Mouse (Mus musculus) right cerebral cortex, adult 18-20 months (tissue): ENCODE data around the gene Clec3b.

Experiments
- DNase-seq: peaks from one replicate; pipeline ENCODE4 v3.0.0; 2022; ENCODE audit warnings: mixed read lengths

The Clec3b gene

DNA sequence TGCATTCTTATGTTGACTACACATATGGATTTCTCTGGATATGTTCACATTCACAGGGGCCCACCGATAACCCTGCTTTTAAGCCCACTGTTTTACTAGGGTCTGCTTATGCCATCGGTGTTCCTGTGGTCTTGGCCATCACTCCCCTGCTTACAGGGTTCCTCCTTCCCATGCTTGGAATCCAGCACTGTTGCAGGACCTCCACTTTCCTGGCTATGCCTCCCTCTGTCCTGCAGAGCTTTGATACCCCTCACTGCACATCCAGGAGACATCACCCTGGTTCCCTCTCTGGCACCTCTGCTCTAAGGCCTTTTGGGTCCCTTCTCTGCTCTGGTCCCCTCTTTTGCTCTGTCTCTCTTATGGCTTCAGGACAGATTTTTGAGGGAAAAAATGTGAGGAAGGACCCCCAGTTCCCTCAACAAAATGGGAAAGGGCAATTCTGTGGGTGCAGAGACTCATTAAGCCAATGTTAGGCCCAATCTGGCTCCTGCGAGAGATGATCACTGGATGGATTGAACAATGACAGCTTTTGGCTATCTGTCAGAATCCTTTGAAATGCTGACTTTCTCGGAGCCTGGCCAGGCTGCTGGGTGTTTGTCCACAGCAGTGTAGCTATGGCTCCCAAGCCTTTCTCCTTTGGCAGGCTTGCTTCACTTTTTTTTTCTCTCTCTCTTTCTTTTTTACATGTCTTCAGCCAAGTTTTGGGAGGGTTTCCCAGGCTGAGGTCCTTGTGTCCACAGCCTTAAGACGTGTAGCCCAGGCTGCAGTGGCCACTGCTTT is at the start of gene Clec3b:
Gene Clec3b, plus strand, starts transcription at position 706 of the 780 bp plus-strand sequence.
- DNase-seq: peak; percentile 7

DNA sequence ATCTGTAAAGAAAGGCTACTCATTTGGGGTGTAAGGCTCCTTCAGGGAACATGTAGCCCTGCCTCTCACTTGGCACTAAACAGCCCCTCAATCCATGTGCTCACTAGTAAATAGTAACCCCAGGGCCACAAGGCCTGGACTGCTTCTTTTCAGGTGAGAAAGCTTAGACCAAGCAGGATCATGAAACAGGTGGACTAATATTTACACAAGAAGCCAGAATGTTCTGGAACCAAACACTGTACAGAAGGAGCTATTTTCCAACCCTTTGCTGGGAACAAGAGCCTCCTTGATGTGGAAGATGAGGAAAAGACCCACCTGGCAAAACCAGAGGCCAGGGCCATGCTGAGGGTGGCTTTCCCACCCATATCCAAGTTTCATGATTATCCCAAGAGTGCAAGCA is 47.3 kb upstream of the Clec3b start:
- DNase-seq: no peak

DNA sequence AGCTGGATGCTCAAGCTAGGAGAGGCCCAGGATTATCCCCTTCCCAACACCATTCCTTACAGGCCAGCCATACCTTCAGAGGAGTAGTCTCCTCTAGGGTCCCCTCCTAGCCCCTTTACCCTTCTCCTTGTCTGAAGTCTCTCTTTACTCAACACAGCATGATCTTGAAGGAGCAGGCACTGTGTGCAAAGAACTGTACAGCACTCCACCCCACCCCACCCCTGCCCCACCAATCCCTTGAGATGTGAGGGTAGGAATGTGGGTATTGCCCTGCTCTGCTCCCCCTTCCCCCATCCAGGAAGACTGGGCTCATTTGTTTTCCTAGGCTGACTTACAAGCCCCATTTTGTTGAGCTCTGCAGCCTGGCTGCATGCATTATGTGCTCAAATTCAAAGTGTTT is 46.4 kb upstream of the Clec3b start:
- no peak for DNase-seq

DNA sequence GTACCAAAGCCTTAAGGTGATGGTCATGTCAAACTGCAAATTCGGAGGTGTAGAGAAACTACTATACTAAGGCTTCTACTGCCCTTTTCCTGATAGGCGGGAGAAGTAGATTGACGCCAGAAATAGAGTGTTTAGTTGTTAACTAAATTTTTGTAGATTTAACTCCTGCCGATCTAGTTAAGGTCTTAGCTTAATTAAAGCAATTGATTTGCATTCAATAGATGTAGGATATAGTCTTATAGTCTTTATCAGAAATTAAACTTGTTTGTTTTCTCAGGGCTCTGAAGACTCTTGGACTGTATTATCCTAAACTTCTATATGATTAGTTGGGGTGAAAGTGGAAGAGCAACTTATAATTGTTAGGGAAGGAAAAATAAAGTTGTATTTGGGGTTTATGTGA is 43.6 kb upstream of the Clec3b start:
- no peak for DNase-seq

DNA sequence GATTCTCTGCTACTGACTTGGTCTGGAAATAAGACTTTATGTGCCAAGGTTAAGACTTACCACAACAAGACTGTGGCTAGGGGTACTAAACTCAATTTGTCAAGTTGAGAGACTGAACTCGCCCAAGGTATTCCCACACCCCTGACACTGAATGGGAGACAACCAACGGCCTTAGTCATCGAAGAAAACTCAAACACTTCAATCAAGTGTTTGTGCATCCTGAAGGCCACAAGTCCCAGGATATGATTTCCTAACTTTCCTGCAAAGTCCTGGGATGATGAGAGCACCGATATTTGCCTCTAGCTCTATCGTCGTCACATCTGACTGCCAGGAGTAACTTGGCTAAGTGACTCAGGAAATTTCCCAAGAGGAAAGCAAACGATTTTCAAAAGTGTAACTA is 41.6 kb upstream of the Clec3b start:
- no peak for DNase-seq

DNA sequence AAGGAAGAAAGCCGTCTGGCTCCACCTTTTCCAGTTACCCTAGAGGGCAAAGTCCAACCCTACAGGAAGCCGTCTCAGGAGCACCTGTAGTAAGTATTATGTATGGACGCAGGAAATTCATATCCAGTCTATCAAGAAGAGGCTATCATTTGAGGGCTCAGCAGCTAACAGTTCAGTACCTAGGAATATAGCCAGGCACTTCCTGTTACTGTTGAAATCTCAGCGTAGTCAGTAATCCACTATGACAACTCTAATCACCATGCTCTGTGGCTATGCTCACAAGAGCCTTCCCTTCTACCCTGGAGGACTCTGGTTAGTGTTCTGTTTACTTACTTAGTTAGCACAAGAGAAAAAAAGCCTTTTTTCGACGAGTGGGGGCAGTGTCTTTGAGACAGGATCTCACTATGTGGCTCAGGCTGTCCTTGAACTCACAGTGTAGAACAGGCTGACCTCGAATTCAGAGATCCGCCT is 39.0 kb upstream of the Clec3b start:
- no peak for DNase-seq

DNA sequence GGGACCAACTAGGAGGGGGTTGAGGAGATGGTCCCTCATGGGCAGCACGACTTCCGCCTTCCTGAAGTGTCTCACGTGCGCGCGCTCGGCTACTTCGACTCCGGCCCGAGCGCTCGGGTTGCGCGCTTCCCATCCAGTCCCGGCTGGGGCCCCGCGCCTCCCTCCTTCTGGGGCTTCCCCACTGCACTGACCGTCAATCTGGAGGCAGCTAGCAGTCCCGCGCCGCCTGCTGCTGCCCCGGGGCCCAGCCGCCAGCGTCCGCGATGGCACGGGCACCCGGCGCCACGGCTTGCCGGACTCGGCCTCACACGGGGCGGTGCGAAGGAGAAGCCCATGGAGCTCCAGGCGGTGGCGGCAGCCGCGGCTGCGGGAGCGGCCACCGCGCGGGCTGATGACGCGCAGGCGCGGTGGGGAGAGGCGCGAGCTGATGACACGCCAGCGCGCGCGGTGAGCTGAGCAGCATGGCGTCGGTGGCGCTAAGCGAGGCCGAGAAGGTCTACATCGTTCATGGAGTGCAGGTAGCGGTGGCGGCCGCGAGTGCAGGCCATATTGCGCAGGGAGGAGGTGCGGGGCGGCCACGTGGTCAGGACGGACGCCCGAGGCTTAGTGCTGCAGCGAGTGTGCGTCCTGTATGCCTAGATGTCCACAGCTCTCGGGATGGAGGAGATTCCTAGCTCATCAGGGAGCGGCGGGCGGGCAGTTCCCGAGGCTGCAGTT is 37.8 kb upstream of the Clec3b start, which contains the start of the genes Zdhhc3 and Exosc7:
Gene Zdhhc3, minus strand, starts transcription at position 401 of the 717 bp plus-strand sequence.
Gene Exosc7, plus strand, starts transcription at position 411 of the 717 bp plus-strand sequence.
- peak; percentile 91 for DNase-seq

DNA sequence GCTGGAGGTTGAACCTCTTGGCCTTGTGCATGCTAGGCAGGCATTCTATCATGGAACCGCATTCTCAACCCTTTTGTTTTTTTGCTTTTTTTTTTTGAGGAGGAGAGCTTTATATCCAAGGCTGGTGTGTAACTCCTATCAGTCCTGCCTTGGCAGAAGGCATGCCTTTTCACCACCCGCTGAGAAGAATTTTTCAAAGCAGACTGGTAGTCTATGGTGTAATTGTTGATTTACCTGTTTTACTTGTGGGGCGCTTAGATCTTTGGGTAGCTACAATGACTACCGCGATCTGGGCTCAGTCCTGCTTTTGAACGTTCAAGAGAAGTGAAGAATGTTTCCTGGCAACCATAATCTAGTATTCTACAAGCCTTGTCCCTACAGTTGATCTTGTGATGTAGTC is 36.8 kb upstream of the Clec3b start:
- no peak for DNase-seq

DNA sequence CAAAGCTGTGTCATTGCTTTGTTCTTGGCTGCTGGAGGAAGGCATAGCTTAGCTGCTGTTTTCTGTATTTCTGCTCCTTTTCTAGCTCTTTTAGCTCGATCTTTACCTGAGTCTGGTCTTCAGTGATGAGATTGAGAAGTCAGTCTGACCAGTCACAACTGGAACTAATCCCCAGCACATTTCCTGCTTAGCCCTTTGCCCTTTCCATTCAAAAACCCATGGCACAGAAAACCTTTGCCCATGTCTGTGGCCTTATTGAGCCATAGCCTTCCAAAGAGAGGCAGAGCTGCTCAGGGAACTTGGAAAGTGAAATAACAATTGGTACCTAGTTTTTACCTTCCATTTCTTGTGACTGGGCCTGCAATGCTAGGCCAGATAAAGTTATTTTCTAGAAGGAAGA is 35.2 kb upstream of the Clec3b start:
- DNase-seq: no peak

DNA sequence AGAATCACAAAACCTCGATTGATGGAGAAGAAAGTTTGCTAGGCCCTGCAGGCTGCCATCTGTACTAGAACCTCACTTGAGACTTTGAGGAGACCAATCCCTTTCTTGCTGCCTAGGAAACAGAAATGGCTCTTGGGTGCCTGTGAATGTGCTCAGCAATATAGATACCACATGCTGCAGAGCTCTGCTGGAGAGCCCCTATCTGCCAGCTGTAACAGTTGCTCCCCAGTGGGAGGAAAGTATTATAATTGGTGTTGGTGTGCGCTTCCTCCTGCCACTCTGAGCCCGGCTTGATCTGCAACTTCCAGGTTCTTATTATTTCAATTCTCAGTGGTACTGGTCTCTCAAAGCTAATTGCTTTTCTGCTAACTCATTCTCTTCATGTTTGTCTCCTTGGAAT is 27.7 kb upstream of the Clec3b start:
- DNase-seq: peak; percentile 8

DNA sequence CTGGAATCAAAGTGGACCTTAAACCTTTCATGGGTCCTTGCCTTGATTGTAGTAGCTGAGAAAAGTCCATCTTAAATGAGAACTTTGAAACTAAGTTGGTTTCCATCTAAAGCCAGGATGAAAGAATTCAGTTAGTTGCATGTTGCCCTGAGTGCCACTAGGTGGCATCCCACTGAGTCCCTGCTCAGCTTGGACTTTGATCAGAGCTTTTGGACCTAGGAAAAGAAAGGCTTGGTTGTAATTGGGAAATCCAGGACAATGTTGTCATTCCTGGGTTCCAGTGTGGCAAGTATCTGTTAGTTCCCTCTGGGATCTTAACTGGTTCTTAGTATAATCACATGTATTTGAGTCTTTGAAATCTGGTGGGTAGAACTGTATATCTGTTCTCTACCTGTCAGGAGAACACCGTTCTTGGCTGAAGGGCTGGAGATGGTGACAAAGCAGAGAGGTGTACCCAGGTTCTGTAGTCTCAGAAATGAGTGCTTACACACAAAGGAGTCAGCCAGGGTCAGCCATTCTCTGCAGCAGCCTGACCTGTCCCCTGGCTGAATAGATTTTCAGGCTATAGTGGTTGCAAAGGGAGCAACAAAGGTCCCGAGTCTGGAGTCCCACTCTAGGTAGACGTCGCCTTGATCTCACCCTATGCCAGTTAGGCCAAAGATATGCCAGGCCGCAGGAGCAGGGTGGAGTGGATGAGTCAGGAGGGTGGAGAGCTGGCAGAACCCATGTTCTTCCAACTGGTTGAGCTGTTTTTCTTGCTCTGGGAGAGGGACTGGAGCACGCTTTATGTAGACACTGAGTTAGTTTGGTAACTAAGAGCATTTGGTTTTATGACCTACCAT is 27.0 kb upstream of the Clec3b start:
- no peak for DNase-seq

DNA sequence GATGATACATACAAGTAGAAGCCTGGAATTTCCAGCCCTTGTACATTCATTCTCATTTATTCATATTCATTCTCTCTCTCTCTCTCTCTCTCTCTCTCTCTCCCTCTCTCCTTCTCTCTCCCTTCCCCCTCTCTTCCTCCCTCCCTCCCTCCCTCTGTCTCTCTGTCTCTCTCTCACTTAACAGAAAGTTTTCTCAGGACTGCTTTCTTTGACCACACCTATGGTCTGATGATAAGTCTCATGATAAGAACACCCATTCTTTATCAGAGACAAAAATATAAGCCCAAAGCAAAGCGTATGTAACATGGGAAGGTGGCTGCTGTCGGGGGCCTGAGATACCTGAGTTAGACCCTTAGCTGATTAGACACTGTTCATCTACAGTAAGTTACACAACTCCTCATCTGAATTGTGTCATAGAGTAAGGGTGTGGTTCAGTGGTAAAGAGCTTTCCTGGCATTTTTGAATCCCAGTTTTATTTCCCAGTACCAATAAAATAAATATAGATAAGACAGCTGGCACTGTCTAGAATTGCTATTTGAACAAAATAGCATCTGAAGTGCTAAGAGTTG is 26.2 kb upstream of the Clec3b start:
- no peak for DNase-seq

DNA sequence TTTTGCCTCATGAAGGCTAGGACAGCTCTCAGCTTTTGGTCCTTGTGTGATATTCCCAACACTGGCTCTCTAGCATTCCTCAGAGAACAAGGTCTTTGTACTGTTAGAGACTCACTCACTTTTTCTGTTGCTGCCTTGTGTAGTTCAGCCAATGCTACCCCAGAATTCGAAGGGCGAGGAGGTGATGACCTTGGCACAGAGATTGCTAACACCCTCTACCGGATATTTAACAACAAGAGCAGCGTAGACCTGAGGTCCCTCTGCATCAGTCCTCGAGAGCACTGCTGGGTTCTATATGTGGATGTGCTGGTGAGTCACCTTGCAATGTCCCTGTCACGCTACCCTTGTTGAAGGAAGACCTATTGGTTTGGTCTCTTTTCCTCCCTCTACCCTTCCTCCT is 23.1 kb upstream of the Clec3b start:
- DNase-seq: no peak

DNA sequence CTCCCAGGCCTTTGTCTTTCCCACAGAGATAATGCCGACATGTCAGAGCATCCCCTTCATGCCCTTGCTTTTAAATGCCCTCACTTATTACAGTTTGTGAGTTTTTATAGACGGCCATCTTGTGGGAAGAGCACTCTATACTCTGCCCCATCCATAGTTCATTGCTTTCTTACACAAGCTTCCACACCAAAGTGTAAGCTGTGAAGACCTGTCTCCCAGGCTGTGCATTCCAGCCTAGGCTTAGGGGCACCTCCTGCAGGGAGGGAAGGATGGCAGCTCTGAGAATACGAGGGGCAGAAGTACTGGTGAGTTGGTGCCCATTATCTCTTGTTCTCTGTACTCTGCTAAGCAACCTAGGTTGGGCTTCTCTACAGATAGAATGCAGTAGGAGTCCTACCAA is 17.8 kb upstream of the Clec3b start:
- no peak for DNase-seq

DNA sequence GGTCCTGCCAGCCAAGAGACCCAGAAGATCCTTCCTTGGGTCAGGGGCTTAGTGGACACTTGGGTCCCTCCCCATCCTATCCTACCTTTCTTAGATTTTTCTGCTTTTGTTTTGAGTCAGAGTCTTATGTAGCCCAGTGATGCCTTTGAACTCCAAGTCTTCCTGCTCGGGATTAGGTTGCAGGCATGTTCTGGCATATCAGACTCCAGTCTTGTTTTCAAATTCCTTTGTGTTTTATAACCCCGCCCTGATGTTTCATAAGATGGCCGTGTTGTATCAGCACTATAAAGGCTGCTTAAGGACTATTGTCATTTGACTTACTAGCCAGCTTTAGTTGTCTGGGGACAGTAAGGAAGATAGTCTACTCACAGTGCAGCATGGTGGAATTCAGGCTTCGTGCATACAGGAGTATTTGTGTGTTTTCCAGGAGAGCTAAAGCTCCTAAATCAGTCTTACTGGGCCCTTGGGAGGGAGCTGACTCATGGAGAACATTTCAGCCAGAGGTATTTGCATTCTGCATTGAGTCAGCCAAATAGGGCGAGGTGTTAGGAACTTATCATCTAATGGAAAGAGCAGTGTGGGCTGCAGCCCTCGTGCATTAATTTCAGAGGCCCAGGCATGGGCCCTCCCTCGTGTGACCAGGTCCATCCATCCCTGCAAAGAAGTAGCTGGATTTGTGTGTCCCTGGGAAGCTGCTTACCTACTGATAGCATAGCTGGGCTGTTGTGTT is 13.6 kb upstream of the Clec3b start:
- DNase-seq: peak; percentile 21

DNA sequence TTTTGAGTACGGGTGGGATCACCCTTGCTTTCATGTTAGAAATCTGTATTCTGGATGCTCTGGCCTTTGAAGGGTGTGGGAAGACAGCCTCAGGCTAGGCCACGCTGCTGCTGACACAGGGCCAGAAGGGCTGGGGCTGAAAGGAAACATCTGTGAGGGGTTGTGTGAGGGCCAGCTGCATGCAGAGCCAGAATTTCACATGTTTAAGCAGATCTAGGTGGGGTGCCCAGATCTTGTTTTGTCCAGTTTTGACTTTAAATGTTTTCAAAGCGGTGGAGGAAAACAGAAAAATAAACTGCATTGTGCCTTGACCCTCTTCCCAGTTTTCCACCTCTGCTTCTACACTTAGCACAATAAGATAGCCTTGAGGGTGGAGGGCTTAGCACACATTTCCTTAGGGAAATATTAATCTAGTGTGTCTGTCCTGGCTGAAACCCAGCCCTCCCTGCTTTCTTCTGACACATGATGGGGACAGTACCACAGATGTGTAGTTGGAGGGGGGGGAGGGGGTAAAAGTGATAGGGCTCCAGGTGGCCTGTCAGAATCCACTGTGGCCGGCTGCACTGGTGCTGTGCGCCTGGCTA is 11.8 kb upstream of the Clec3b start:
- DNase-seq: peak; percentile 7

DNA sequence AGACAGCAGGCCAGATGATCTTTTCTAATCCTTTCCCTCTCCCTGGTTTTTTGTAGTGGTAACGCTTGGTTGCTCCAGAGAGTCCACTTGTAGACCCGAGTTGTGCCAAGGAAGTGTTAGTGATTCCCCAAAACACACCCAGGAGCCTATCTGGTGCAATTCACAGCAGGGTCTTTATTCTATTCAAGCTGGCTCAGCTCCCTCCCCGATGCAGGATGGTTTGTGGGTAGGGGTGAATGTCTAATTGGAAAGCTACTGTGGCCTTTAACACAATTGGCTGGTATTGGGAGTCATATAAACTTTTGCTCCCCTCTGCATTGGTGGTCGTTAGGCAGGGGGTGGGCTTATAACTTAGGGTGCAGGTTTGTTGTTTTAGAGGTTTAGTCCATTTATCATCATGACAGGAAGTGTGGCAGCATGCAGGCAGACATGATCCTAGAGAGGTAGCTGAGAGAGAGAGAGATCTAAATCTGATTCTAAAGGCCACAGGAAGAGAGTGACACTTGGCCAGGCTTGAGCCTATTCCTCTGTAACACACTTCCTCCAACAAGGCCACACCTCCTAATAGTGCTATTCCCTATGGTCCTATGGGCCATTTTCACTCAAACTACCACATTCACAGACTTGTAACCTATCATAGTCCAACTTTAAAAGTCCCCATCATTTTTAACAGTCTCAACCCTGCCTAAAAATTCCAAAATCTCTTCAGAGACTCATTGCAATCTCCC is 10.7 kb upstream of the Clec3b start:
- DNase-seq: no peak

DNA sequence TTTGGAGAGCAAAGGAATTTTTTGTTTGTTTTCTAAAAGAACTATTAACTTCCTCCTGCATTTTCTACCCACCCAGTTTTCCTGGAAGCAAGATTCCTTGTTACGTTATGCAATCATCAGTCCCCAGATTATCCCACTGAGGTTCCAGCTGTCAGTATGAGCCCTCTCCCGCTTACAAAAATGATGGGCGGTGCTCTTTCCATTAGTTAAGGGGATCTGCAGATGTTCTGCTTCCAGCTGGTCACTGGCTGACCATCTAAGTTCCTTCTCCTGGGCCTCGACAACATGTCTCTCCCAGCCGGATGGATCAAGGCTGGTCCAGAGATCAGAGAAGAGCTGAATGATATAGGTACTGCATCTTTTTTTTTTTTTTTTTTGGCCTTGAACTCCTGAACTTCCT is 2.3 kb upstream of the Clec3b start:
- DNase-seq: no peak

DNA sequence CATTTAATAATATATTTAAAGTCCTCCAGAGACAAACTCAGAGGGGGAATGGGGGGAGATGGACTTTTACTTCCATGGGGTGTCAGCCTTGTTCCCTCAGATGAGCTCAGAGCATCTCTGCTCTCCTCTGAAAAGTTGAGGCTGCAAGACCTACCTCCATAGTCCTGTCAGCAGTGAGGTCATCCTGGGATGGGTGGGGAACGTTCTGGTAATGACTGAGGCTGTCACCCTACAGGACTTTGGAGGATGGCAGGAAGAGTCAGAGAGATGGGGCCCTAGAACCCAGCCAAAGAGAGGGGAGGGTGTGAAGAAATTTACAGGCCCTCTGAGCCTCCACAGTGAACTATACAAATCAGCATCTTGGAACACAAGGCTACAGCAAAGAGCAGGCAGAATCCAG is 815 bp downstream of the Clec3b start:
- DNase-seq: no peak

DNA sequence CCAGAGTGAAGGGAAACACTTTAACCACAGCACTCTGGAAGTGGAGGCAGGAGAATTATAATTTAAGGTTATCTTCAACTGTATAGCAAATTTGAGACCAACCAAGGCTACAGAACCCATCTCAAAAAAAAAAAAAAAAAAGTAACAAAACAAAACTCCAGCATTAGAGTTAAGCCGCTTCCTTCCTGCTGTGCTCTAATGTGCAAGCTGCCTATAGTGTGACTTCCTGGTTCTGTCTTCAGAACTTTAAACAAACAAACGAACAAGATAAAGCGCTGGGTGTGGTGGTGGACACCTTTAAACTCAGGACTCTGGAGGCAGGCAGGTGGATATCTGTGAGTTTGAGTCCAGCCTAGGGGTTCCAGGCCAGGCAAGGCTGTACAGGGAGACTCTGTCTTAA is 1.3 kb downstream of the Clec3b start:
- DNase-seq: no peak

DNA sequence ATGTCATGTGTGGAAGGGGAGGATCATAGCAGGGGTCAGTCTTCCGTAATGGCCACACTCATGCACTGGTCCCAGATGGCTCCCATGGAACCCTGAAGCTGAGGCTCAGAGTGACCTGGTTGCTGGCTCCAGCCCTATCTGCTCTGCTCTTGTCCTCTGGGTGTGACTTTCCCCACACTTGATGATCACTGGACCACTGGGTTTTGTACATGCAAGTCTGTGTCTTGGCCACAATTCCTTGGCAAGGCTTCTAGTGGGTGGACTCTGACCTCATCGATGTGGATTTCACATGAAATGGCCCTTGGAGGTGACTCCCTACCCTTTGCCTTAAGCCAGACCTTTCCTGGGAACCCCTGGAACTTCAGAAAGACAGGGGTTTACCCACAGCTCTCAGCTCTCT is 2.4 kb downstream of the Clec3b start:
- no peak for DNase-seq
